Mouse (Mus musculus) layer of hippocampus, postnatal 14 days (tissue): ENCODE data around the gene Rnaseh2a. TPM values are rescaled to one million over a fixed set of nuclear protein-coding genes. Genes with fewer than 3 reads are reported as not detected.

Source experiments
- DNase-seq, 2 experiments: peaks; one replicate each; pipeline ENCODE4 v3.0.0; 2021 to 2022; ENCODE audit warnings: low spot score in 2 of 2, mixed read lengths in 1 of 2
- long read RNA-seq, 2 experiments: library from polyadenylated mRNA; stranded (forward); transcript quantifications; one replicate each; pipeline ENCODE4 v2.0.0; 2021
- total RNA-seq, 2 experiments: library from RNA; stranded (reverse); gene quantifications; 2 replicates each; pipeline ENCODE4 v1.2.3; 2021

The Rnaseh2a gene
- total RNA-seq, result 10 to 100 TPM; 34.3 to 34.4 TPM
- long read RNA-seq, experiment 1, transcript Rnaseh2a-203 (8 exons, 2,044 nt), result major isoform, 8 of 20 reads
- long read RNA-seq, experiment 1, partial matches to known transcripts, result 1 of 20 reads
- long read RNA-seq, experiment 1, other reads (novel, unspliced or antisense), result 11 of 20 reads
- long read RNA-seq, experiment 2, transcript Rnaseh2a-203 (8 exons, 2,044 nt), result major isoform, 14 of 25 reads
- long read RNA-seq, experiment 2, partial matches to known transcripts, result 2 of 25 reads
- long read RNA-seq, experiment 2, other reads (novel, unspliced or antisense), result 8 of 25 reads

- DNase-seq, result peak; percentile 68 to 79
Observed at GRCm38 (mm10) chr8:84969241-84970134, at the start of gene Rnaseh2a, which contains the start of the genes Gm49661 and Prdx2. Gene Rnaseh2a, minus strand, starts transcription at chr8:84969767. Gene Gm49661, minus strand, starts transcription at chr8:84969433. Gene Prdx2, plus strand, starts transcription at chr8:84969587.

- no peak for DNase-seq
Observed at GRCm38 (mm10) chr8:85017209-85017608, 47.6 kb upstream of the Rnaseh2a start.

GRCm38 (mm10) chr8:85016724-85017123 is 47.2 kb upstream of the Rnaseh2a start:
- no peak for DNase-seq

DNA sequence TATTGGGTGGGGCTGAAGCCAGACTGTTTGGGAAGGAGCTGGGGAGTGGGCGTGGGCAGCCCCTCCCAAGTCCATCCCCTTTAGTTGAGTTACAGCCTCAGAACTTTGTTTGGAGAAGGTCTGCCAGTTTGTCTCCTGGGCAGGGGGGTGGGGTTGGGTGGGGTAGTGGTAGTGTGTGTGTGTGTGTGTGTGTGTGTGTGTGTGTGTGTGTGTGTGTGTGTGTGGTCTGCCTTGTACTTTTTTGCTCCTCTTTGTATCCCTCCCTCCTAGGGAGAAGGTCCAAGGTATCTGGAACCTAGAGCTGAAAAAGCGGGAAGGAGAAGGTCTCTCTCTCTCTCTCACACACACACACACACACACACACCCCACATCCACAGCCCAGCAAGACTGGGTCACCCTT is 44.9 kb upstream of the Rnaseh2a start, which contains the start of gene Best2:
Gene Best2 (minus strand): TSS at position 101 of the 400 bp plus-strand sequence.
- no peak for DNase-seq

DNA sequence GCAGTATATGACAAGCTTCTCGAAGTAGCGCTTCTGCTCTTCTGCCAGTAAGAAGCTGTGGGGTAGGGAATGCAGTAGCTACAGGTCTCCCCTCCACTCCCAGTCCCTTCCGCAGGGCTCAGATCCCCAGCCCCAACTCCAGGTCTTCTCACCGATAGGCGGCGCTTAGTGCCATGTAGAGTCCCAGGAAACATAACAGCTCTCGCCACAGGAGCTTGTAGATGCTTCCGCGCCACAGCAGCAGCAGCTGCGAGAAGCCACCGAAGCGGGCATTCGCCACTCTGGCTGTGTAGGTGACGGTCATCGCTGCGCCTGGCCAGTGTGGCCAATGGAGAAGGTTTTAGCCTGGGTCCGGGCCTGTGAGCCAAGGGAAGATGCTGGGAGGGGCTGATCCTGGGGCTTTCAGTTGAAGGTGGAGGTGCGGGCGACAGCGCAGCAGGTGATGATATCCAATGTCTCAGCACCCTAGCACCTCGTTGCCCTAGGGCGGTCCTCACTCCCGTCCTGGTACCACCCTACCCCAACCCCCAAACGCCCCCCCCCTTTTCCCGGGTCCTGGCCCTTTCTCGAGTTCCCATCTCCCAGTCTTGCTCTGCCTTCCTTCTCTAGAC is 43.8 kb upstream of the Rnaseh2a start:
- peak; percentile 52 to 54 for DNase-seq

DNA sequence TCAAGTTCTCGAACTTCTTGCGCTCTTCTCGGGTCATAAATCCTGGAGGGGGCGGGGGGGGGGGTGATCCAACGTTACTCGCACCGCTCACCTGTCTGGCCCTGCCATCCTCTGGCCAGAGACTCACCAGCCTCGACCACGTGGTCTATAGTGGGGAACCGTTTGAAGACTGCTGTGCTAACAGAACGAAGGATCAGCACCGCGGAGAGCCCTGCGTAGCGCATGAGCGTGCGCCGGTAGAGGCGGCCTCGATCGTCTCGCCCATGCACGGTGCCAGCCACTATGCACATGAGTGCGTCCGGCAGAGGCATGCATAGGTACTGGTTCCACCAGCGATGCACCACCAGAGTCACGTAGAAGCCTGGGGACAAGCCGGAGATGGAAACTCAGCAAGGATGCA is 41.7 kb upstream of the Rnaseh2a start:
- no peak for DNase-seq

DNA sequence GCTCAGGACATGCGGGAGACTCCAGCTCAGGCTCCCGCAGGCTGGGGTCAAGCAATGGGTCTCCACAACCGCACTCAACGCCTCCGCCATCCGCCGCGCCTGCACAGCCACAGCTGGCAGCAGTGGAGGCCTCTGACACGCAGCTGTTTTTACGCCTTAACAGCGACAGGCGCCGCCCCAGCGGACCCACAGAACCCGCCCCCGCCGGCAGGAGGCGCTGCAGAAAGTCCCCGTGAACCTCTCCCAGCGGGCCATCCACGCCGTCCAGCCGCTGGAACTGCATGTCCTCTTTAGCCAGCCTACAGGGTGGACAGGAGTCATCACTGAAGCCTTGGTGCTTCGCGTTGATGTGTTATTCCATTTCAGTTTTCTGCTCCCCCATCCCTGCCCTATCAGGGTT is 38.1 kb upstream of the Rnaseh2a start:
- no peak for DNase-seq

DNA sequence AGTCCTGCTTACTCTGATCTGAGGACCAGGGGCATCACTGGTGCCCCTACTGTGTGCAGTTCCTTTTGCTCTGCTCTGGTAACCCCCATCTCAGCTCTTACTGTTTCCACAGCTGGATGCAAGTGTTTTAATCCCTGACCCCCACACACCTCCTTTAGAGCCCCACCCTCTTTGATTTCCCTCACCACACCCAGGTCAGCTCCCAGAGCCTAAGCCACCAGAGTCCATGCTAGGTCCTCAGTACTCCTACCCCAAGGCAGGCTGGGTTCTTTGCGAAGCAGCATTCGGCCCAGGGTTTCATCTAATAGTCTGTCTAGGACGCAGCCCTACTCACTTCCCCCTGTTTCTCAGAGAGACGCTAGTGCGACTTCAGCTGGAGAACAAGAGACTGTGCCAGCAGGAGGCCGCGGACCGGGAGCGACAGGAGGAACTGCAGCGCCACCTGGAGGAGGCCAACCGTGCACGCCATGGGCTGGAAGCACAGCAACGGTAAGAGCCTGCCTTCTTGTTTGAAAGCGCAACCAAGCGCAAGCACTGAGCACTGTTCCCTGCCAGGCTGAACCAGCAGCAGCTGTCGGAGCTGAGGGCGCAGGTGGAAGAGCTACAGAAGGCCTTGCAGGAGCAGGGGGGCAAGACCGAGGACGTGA is 28.2 kb upstream of the Rnaseh2a start:
- DNase-seq, result peak; percentile 88 to 90

GRCm38 (mm10) chr8:84996978-84997377 is 27.4 kb upstream of the Rnaseh2a start:
- DNase-seq, result no peak

GRCm38 (mm10) chr8:84995680-84996079 is 26.1 kb upstream of the Rnaseh2a start:
- no peak for DNase-seq

- DNase-seq, result no peak
Observed at GRCm38 (mm10) chr8:84994375-84994774, 24.8 kb upstream of the Rnaseh2a start.

DNA sequence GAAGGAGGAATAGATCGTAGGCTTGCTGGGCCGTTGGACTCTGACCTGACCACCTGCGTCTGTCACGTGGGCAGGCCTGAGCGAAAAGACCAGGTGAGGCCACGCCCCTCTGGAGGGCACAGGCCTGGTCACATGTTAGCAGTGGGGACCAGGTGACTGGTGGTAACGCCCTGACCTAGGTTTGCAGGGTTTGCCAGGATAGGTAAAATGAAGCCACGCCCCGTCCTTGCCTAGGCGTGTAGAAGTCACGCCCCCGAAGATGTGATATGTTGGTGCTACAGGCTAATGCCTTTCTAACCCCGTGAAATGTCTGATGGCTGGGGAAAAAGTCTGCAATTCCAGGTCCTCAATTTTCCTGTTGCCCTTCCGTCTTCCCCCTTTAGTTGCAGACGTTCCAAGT is 21.3 kb upstream of the Rnaseh2a start:
- no peak for DNase-seq

DNA sequence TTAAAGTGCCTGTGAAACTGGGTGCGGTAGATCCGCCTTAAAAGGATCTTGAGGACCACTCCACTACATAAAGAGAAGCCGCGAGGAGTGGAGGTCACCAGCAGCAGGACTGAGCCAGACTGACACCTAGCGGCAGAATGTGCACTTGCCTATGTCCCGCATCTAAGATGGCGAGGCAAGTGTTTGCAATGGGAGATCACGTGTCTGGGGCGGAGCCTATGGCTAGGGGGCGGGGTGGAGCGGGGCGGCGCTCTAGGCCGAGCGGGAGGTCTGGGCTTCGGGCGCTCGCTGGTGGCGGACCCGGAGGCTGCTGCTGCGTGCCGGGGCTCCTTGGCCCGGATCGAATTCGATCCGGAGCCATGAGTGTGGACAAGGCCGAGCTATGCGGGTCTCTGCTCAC is 20.8 kb upstream of the Rnaseh2a start, which contains the start of gene Hook2:
Gene Hook2 (plus strand): TSS at position 255 of the 400 bp plus-strand sequence.
- peak; percentile 96 to 98 for DNase-seq

GRCm38 (mm10) chr8:84989810-84990209 is 20.2 kb upstream of the Rnaseh2a start:
- DNase-seq, result peak; percentile 90 to 92

- DNase-seq, result no peak
Observed at GRCm38 (mm10) chr8:84989311-84989731, 19.8 kb upstream of the Rnaseh2a start.

DNA sequence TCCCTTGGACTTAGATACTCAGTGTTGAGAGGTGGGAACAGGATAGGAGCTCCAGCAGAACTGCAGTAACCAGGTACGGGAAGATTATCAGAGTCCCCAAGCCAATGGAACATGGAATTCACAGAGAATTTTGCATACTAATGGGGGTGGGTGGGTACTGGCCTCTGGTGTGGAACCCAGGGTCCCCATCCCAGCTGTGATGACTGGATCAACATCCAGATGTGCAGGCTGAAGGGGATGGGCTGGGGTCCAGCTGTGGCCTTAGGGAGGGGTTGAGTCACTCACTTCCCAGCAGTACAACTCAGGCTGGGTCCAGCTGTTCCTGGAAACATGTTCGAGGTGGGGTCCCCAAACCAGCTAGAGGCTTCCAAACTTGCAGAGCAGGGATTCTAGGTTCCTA is 18.3 kb upstream of the Rnaseh2a start:
- DNase-seq, result no peak

DNA sequence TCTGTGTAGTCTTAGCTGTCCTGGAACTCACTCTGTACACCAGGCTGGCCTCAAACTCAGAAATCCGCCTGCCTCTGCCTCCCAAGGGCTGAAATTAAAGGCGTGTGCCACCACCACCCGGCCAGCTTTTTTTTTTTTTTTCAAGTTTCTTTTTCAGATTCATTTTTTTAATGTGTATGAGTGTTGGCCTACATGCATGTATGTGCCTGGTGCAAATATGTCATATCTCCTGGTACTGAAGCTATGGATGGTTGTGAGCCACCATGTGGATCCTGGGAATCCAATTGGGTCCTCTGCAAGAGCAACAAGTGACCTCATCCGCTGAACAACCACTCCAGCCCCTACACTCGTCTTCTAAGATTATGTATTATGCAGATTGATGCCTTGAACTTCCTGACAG is 17.8 kb upstream of the Rnaseh2a start:
- DNase-seq, result no peak

DNA sequence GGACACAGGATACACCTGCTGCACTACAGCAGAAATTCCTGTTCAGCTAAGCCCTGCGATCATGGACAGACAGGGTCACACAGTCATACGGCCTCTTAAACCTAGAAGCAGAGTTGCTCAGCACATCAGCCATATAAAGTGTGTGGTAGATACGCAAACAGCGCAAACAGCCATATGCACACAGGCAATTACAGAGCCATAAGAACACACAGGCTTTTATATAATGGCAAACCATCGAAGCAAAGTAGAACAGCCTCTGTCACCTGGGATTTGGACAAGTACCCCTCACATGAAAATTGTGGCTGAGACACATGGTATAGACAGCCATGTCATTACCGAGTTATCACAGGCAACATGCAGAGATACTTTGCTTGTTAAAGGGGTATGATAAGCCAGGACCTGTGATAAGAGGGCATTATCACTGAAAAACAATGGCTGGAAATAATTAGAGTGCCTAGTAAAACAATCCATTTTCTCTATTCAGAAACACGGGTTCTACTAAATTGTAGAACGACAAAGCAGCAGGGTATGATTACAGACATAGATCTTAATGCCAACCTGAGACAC is 16.9 kb upstream of the Rnaseh2a start:
- DNase-seq, result no peak

- DNase-seq, result peak; percentile 90 to 92
Observed at GRCm38 (mm10) chr8:84985684-84986378, 16.3 kb upstream of the Rnaseh2a start.
